Mouse (Mus musculus) intestine, embryonic 14.5 days (tissue): ENCODE results near the gene Slc6a21. TPM values are rescaled to one million over a fixed set of nuclear protein-coding genes. Genes with fewer than 3 reads are reported as not detected.
A peak's percentile ranks its signal among the peaks of the same experiment; 100 is the strongest.
"Not testable (repeated sequence)": the region's sequence is repeated elsewhere in the genome, so short reads cannot be mapped to it uniquely, and the experiment has no call there.

ENCODE experiments used
- ATAC-seq: fragments of 200-750 bp; cut with Nextera tagmentation; replicated peaks from 2 replicates; pipeline ENCODE4 v1.8.0; 2017; ENCODE audit warnings: low read depth, moderate number of reproducible peaks, moderate TSS enrichment, moderate library complexity; ENCODE audit not compliant: low FRiP score, low TSS enrichment
- DNase-seq: peaks from one replicate; pipeline ENCODE4 v3.0.0-alpha.2; 2018; ENCODE audit warnings: low spot score
- H3K27ac ChIP-seq: fragments of 300-500 bp; sonication (generic); 2 replicates; pipeline ENCODE4 v1.5.1; 2014; ENCODE audit warnings: low read depth, mild to moderate bottlenecking, control low read depth
- H3K27me3 ChIP-seq: fragments of 300-500 bp; sonication (generic); replicated peaks from 2 replicates; pipeline ENCODE4 v1.6.1; 2014; ENCODE audit warnings: low read length, control low read depth; ENCODE audit not compliant: control insufficient read depth, insufficient read depth
- H3K36me3 ChIP-seq: fragments of 300-500 bp; sonication (generic); 2 replicates; pipeline ENCODE4 v1.6.1; 2014; ENCODE audit warnings: low read length, control low read depth; ENCODE audit not compliant: control insufficient read depth, insufficient read depth
- H3K4me1 ChIP-seq: fragments of 300-500 bp; sonication (generic); replicated peaks from 2 replicates; pipeline ENCODE4 v1.6.1; 2014; ENCODE audit warnings: low read length, control low read depth, mixed read lengths; ENCODE audit not compliant: control insufficient read depth, insufficient read depth
- H3K4me2 ChIP-seq: fragments of 300-500 bp; sonication (generic); 2 replicates; pipeline ENCODE4 v1.6.1; 2014; ENCODE audit warnings: low read length
- H3K4me3 ChIP-seq: fragments of 300-500 bp; sonication (generic); 2 replicates; pipeline ENCODE4 v1.5.1; 2014; ENCODE audit warnings: low read depth, low read length, control low read depth, mixed read lengths
- H3K9ac ChIP-seq: fragments of 300-500 bp; sonication (generic); 2 replicates; pipeline ENCODE4 v1.6.1; 2014; ENCODE audit warnings: mild to moderate bottlenecking, low read length
- H3K9me3 ChIP-seq: fragments of 300-500 bp; sonication (generic); 2 replicates; pipeline ENCODE4 v1.6.1; 2016; ENCODE audit warnings: low read length, control low read depth; ENCODE audit not compliant: control insufficient read depth
- WGBS: fragments of 180-500 bp; shearing (Covaris S2); extraction: QIAGEN DNeasy Blood & Tissue Kit; methylation state at CpG from one replicate; pipeline ENCODE4 v1.1.7; 2014; 5-methylcytosine and 5-hydroxymethylcytosine counted together
- polyA plus RNA-seq: library from polyadenylated mRNA; unstranded; fragments of >200 nt; fragmentation: Nextera tagmentation; extraction: Ambion mirVana; gene quantifications from 2 replicates; pipeline ENCODE4 v1.2.1, GENCODE M21; 2014

Slc6a21 gene
- polyA plus RNA-seq, 1 experiment from 2014 or later, result not detected

DNA sequence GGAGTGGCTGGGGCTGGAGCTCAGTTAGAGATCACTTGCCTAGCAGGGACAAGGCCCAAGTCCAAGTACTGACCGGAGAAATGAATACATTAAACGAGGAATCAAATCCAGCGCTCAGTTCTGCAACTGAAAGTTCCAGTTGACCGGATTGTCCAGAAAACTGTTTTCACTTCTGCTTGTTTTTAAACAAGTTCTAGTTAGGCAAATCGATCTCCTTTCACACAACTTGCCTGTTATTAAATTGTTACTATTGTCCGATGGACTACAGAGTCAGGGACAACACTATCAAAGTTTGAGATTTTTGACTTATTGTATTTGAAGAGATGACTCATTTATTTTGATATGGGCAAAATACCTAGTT, 35.9 kb upstream of the Slc6a21 start:
- H3K27me3 ChIP-seq, result no peaks in the 10 kb centered on the region
- H3K4me3 ChIP-seq, result 0 out of 2 replicates have a peak overlapping the region, but pooled peaks have one; percentile 10
- H3K4me1 ChIP-seq, result no peaks in the 10 kb centered on the region
- no peaks in the 10 kb centered on the region for H3K9me3 ChIP-seq
- ATAC-seq, result no peak
- no peaks in the 10 kb centered on the region for H3K36me3 ChIP-seq
- H3K4me2 ChIP-seq, result peak overlapping the region; percentile 44
- DNase-seq, result no peak
- no peak overlapping the region for H3K9ac ChIP-seq
- 88% methylated on average over 6 of the region's 6 CpGs for WGBS
- no peak overlapping the region for H3K27ac ChIP-seq

DNA sequence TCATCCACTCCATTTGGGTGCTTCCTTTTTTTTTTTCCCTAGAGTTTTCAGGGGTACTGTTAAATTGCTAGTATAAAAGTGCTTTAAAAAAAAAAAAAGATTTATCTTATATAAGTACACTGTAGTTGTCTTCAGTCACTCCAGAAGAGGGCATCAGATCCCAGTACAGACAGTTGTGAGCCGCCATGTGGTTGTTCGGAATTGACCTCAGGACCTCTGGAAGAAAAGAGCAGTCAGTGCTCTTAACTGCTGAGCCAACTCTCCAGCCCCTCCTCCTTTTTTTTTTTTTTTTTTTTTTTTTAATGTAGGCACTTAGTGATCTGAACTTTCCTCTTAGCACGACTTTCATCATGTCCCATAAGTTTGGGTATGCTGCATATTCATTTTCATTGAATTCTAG, 29.6 kb upstream of the Slc6a21 start:
- no peak overlapping the region for H3K27ac ChIP-seq
- H3K27me3 ChIP-seq, result no peaks in the 10 kb centered on the region
- H3K4me2 ChIP-seq, result no peak overlapping the region
- no peaks in the 10 kb centered on the region for H3K9me3 ChIP-seq
- no peaks in the 10 kb centered on the region for H3K36me3 ChIP-seq
- 35% methylated on average over 3 of the region's 3 CpGs for WGBS
- H3K9ac ChIP-seq, result no peak overlapping the region
- no peak for ATAC-seq
- no peak overlapping the region for H3K4me3 ChIP-seq
- no peak for DNase-seq
- H3K4me1 ChIP-seq, result no peaks in the 10 kb centered on the region

DNA sequence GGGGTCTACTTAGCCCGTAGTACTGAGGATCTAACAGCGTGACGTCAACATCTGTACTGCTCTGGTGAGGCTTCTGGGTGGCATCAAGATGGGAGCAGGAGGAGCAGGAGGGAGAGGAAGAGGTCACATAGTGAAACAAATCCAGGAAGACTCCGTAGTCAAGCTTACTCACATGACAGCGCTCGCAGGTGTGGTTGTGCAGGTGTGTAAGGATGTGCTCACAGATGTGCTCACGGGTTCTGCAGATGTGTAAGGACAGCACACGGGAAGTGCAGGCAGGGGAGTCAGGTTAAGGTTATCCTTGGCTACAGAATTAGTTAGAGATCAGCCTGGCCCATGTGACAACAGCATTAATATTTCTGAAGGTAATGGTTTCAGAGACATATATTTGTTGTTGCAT, 23.5 kb upstream of the Slc6a21 start:
- Histone ChIP-seq H3K36me3 (no peaks in the 10 kb centered on the region), H3K4me3 (no peak overlapping the region), H3K9me3 (no peaks in the 10 kb centered on the region), H3K27me3 (no peaks in the 10 kb centered on the region), H3K4me1 (no peaks in the 10 kb centered on the region), H3K4me2 (no peak overlapping the region), H3K9ac (no peak overlapping the region), H3K27ac (no peak overlapping the region)
- ATAC-seq (no peak), DNase-seq (no peak)
- 76% methylated on average over 8 of the region's 8 CpGs for WGBS

DNA sequence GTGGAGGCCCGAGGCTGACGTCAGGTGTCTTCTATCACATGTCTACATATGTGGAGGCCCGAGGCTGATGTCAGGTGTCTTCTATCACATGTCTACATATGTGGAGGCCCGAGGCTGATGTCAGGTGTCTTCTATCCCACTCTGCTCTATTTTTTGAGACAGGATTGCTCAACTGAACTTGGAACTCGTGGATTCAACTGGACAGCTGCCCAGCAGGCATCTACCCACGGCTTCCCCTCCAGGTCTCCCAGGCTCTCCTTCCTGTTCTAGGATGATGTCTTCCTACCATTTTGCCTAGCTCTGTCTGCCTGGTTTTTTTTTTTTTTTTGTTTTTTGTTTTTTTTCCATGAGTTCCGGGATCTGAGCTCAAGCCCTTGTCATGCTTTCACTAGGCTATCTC, 21.5 kb upstream of the Slc6a21 start:
- not testable (repeated sequence) for H3K4me2 ChIP-seq, H3K9ac ChIP-seq, H3K4me1 ChIP-seq

DNA sequence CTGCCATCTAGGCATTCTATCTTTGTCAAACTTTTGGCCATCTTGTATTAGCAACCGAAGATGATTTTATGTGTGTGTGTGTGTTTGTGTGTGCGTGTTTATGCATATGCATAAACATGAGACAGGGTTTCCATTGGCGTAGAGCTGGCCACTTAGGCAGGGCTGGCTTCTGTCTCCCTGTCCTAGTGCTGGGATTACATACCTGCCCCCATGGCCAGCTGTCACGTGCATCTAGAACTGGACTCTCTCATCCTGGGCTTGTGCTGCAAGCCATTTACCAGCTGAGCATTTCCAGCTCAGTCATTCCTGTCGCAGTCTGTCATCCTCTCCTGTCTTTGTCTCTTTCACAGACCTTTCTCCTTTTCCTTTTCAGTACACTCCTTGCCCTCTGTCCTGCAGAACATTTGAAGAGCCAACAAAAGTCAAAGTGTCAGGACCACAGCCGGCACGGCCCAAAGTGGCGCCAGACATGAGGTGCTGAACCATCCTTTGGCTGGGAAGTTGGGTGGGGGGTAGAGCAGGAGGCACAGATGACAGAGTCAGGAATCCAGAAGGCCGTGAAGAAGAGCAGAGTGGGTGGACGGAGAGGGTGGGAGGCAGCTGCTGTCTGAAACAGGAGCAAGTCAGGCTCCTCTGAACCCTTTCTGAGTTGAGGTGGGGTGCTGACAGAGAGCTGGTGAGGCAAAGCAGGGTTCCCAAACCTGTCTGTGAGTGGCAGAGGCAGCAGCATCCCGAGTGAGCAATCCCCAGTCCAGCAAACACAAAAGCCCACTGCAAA, 20.1 kb upstream of the Slc6a21 start:
- ATAC-seq, result no peak
- DNase-seq, result no peak
- Histone ChIP-seq H3K36me3 (no peaks in the 10 kb centered on the region), H3K4me3 (no peak overlapping the region), H3K27ac (no peak overlapping the region; the same call in 1 of the 2 replicates), H3K4me2 (no peak overlapping the region), H3K9me3 (no peaks in the 10 kb centered on the region), H3K4me1 (peaks cover 6% of the 10 kb centered on the region), H3K9ac (no peak overlapping the region), H3K27me3 (no peaks in the 10 kb centered on the region)
- WGBS, result 42% methylated on average over 11 of the region's 11 CpGs

More for the DNA sequence above, 21.5 kb upstream of the Slc6a21 start:
- not testable (repeated sequence) for H3K27me3 ChIP-seq, H3K36me3 ChIP-seq, H3K9me3 ChIP-seq, DNase-seq, H3K27ac ChIP-seq, ATAC-seq, H3K4me3 ChIP-seq
- WGBS, result 73% methylated on average over 5 of the region's 7 CpGs

DNA sequence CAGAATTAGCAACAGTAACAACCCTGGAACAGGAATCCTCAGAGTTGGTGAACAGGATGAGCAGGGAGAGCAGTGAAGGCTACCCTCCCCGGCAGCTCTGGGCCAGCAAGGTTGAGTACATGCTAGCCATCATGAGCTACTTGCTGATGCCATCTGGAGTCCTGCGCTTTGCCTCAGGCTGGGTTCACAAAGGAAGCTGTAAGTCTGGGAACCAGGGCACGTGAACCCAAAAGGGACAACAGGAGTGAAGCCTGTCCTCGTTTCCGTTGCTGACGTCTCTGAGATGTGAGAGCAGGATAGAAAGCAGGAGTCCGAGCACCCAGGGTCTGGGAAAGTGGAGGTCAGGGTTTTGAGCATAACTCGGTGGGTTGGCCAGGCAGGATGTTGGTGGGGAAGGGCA, 18.0 kb upstream of the Slc6a21 start:
- no peaks in the 10 kb centered on the region for H3K9me3 ChIP-seq
- no peak overlapping the region for H3K9ac ChIP-seq
- H3K27me3 ChIP-seq, result no peaks in the 10 kb centered on the region
- H3K4me2 ChIP-seq, result no peak overlapping the region
- DNase-seq, result no peak
- peaks cover 9% of the 10 kb centered on the region for H3K4me1 ChIP-seq
- no peak overlapping the region for H3K27ac ChIP-seq
- no peak overlapping the region for H3K4me3 ChIP-seq
- no peak for ATAC-seq
- 82% methylated on average over 8 of the region's 8 CpGs for WGBS
- H3K36me3 ChIP-seq, result no peaks in the 10 kb centered on the region

DNA sequence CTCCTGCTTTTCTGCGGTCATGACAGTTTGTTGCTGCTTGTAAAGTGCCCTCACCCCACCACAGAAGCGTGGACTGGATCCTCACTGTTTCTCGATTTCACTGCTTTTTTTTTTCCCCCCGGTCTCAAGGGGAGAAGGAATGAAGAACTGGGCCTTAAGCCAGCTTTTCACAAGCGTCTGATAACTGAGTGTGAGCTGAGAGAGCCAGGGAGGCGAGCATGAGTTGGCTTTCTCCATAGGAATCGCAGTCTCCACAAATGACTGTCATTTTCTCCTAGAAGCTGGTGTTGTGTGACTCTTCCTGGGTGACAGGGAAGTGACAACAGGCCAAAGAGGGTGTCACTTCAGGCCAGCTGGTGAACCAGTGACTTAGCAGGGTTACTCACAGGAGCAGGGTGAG, 15.0 kb upstream of the Slc6a21 start:
- Histone ChIP-seq H3K4me3 (no peak overlapping the region), H3K4me2 (no peak overlapping the region)
- WGBS, result 42% methylated on average over 7 of the region's 7 CpGs

DNA sequence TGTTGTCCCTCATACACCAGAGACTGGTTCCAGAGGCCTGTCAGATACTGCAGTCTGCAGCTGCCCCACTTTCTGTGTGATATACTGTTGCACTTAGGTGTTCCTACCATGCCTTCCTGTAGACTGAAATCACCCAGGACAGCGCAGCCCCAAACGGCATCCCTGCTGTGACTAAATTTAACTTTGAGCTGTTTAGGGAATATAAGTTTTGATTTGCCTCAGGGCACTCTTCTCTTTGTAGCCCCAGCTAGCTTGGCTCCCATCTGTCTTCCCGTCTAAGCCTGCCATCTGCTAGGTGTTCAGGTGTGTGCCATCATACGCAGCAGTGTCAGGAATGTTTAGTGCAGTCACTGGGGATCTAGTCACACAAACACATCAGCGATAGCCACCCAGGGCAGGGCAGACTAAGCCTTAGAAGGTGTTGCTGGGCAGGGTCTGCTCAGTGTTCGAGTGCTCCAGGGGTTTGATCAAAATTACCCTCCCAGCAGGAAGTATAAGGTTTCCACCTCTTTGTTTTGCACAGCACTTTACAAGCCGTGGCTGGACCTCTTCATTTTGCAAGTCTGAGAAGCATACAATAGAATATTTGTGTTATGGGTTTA, 14.2 kb upstream of the Slc6a21 start:
- H3K9me3 ChIP-seq, result no peaks in the 10 kb centered on the region
- no peak overlapping the region for H3K4me3 ChIP-seq
- H3K4me2 ChIP-seq, result no peak overlapping the region
- ATAC-seq, result no peak
- WGBS, result 65% methylated on average over 7 of the region's 7 CpGs
- no peaks in the 10 kb centered on the region for H3K27me3 ChIP-seq
- no peaks in the 10 kb centered on the region for H3K36me3 ChIP-seq
- peaks cover 9% of the 10 kb centered on the region for H3K4me1 ChIP-seq
- H3K27ac ChIP-seq, result no peak overlapping the region
- no peak overlapping the region for H3K9ac ChIP-seq
- DNase-seq, result no peak

More for the DNA sequence above, 15.0 kb upstream of the Slc6a21 start:
- H3K9ac ChIP-seq, result no peak overlapping the region
- H3K36me3 ChIP-seq, result no peaks in the 10 kb centered on the region
- H3K27me3 ChIP-seq, result no peaks in the 10 kb centered on the region
- H3K9me3 ChIP-seq, result no peaks in the 10 kb centered on the region
- no peak overlapping the region for H3K27ac ChIP-seq
- peaks cover 9% of the 10 kb centered on the region for H3K4me1 ChIP-seq
- DNase-seq (no peak), ATAC-seq (no peak)

DNA sequence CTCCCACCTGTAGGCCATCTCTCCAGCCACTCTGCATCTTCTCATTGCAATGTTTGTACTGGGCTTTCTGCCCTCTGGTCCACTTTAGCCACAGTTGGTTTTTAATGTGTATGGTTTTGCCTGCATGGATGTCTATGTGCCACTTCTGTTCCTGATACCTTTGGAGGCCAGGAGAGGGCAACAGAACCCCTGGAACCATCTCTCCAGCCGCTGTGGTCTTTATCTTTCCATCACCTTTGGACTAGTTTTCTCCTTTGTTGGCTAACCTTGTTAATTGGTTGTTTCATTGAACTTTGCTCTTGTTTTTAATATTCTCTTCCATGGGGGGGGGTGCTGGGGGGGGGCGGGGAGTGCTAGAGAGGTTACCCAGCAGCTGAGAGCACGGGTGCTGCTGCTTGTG, 13.0 kb upstream of the Slc6a21 start:
- H3K4me2 ChIP-seq, result no peak overlapping the region
- H3K36me3 ChIP-seq, result no peaks in the 10 kb centered on the region
- H3K9ac ChIP-seq, result no peak overlapping the region
- no peak overlapping the region for H3K4me3 ChIP-seq
- ATAC-seq (no peak), DNase-seq (no peak)
- peaks cover 9% of the 10 kb centered on the region for H3K4me1 ChIP-seq
- no peaks in the 10 kb centered on the region for H3K27me3 ChIP-seq
- no peak overlapping the region for H3K27ac ChIP-seq
- 70% methylated on average over 3 of the region's 3 CpGs for WGBS
- H3K9me3 ChIP-seq, result no peaks in the 10 kb centered on the region
